Mouse (Mus musculus) liver, embryonic 13.5 days (tissue): ENCODE data around the gene Abcg2. TPM values are rescaled to one million over a fixed set of nuclear protein-coding genes. Genes with fewer than 3 reads are reported as not detected.
A peak's percentile ranks its signal among the peaks of the same experiment; 100 is the strongest.

Experiments used
- ATAC-seq: fragments of 200-750 bp; cut with Nextera tagmentation; 2 replicates; pipeline ENCODE4 v1.8.0; 2017; ENCODE audit warnings: low read depth, mild to moderate bottlenecking, moderate number of reproducible peaks, moderate library complexity
- DNase-seq: peaks from one replicate; pipeline ENCODE4 v3.0.0; 2022
- H3K27ac ChIP-seq: fragments of 300-500 bp; sonication (generic); 2 replicates; pipeline ENCODE4 v1.5.1; 2015; ENCODE audit warnings: moderate library complexity, mild to moderate bottlenecking, inconsistent platforms
- H3K27me3 ChIP-seq: fragments of 300-500 bp; sonication (generic); 2 replicates; pipeline ENCODE4 v1.6.1; 2015; ENCODE audit warnings: mild to moderate bottlenecking, inconsistent platforms
- H3K36me3 ChIP-seq: fragments of 300-500 bp; sonication (generic); 2 replicates; pipeline ENCODE4 v1.6.1; 2015; ENCODE audit warnings: mild to moderate bottlenecking, inconsistent platforms
- H3K4me1 ChIP-seq: fragments of 300-500 bp; sonication (generic); replicated peaks from 2 replicates; pipeline ENCODE4 v1.6.1; 2015; ENCODE audit warnings: inconsistent platforms
- H3K4me2 ChIP-seq: fragments of 300-500 bp; sonication (generic); 2 replicates; pipeline ENCODE4 v1.6.1; 2015; ENCODE audit warnings: inconsistent platforms, mild to moderate bottlenecking, moderate library complexity
- H3K4me3 ChIP-seq: fragments of 300-500 bp; sonication (generic); replicated peaks from 2 replicates; pipeline ENCODE4 v1.5.1; 2015; ENCODE audit warnings: mild to moderate bottlenecking, inconsistent platforms
- H3K9ac ChIP-seq: fragments of 300-500 bp; sonication (generic); 2 replicates; pipeline ENCODE4 v1.6.1; 2015; ENCODE audit warnings: mild to moderate bottlenecking, inconsistent platforms
- H3K9me3 ChIP-seq: fragments of 300-500 bp; sonication (generic); replicated peaks from 2 replicates; pipeline ENCODE4 v1.6.1; 2016; ENCODE audit warnings: inconsistent platforms
- WGBS: fragments of 180-500 bp; shearing (Covaris S2); methylation state at CpG from one replicate; pipeline ENCODE4 v1.1.7; 2015; ENCODE audit not compliant: insufficient replicate concordance; 5-methylcytosine and 5-hydroxymethylcytosine counted together
- polyA plus RNA-seq: library from polyadenylated mRNA; unstranded; fragments of >200 nt; fragmentation: Nextera tagmentation; extraction: Ambion mirVana; gene quantifications from 2 replicates; pipeline ENCODE4 v1.2.1, GENCODE M21; 2015

The Abcg2 gene
- polyA plus RNA-seq, 1 experiment from 2014 or later: 201 TPM

DNA sequence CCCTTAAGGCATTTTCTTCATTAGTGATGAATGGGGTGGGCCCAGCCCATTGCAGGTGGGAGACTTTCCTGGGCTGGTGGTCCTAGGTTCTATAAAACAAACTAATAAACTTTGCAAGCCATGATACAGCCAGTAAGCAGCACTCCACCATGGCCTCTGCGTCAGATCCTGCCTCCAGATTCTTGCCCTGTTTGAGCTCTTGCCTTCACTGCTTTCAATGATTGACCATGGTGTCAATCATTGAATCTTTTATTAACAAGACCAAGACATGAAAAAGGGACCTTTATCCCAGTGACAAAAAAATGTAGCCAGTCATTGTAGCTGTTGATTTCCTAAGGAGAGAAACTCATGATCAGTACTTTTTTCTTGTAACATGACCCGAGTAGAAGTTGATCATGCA is 55.1 kb downstream of the Abcg2 start:
- Histone ChIP-seq H3K4me1 (peaks cover 54% of the 10 kb centered on the region), H3K4me3 (peak overlapping the region; percentile 83), H3K36me3 (no peaks in the 10 kb centered on the region), H3K9me3 (no peaks in the 10 kb centered on the region), H3K27me3 (no peaks in the 10 kb centered on the region), H3K9ac (peak overlapping the region; percentile 94; the same call in 1 of the 2 replicates), H3K4me2 (peak overlapping the region; percentile 72), H3K27ac (peak overlapping the region; percentile 97)
- ATAC-seq: no peak
- WGBS: 81% methylated on average over 2 of the region's 2 CpGs
- DNase-seq: no peak

DNA sequence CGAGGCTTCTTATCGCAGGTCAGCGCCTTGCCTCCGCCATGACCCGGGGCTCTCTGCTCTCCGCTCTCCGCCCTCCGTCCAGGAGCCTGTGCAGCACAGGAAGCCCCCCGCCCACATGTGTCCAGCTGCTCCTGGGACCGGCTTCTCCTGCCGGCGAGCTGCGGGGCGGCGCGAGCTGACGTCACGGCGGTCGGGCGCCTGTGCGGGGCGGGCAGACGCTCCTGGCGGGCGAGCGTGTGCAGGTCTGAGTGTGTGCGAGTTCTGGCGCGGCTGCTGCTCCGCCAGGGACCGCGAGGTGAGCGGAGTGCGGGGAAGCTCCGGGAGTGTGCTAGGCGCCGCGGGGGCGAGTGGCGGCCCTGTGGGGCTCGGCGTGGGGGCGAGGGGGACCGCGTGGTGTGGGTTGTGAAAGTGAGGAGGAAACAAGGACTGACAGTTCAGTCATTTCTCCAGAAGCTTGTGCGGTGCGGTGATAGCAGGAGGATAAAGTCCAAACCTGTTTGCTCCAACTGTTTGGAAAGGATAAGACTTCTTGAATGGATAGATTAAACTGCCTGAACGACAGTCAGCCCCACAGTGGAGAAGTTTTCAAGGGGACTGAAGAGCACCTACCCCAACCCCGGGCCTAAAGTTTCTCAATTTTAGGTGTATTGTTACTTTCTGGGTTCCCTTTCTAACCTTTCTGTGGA is 56.2 kb downstream of the Abcg2 start:
- Histone ChIP-seq H3K9me3 (no peaks in the 10 kb centered on the region), H3K27me3 (no peaks in the 10 kb centered on the region), H3K9ac (peak overlapping the region; percentile 94), H3K4me3 (peak overlapping the region; percentile 83), H3K36me3 (peaks cover 1% of the 10 kb centered on the region; the same call in 1 of the 2 replicates), H3K27ac (peak overlapping the region; percentile 97), H3K4me1 (peaks cover 60% of the 10 kb centered on the region), H3K4me2 (peak overlapping the region; percentile 72)
- under 1% methylated on average over 50 of the region's 50 CpGs for WGBS
- DNase-seq: peak; percentile 81
- peak; percentile 80 for ATAC-seq

DNA sequence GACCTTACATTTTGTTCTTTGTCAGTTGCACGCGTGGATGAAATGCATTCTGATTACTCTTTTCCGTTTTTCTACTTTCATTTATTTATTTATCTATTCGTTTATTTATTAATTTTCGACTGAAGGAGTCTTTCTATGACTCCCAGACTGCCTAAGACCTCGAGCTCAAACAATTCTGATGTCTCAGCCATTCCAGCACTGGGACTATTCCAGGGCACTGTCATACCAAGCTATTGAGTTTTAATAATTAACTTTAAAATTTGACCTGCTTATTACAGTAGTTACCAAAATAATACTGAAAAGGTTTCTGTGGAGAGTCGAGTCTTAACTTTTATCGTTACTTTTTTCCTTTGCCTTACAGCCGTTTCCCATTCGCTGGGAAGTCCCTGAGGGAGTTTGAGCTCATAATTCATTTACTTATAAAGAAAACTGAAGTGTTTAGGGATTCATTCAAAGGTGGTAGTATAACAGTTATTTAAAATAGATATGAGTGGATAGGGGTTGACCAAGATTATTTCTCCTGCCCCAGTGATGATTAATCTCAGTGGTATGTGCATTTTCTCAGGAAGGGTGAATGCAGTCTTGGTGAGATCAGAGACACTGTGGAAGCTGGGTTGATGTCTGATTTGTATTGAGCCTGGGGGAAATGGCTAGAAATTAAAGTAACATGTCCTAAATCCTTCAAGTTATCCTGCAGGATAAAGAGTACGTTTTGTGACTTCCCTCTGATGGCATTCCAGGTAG is 56.9 kb downstream of the Abcg2 start:
- Histone ChIP-seq H3K36me3 (peaks cover 5% of the 10 kb centered on the region; the same call in 1 of the 2 replicates), H3K27me3 (no peaks in the 10 kb centered on the region), H3K9ac (peak overlapping the region; percentile 94), H3K9me3 (no peaks in the 10 kb centered on the region), H3K4me3 (peak overlapping the region; percentile 83), H3K27ac (peak overlapping the region; percentile 97), H3K4me1 (peaks cover 67% of the 10 kb centered on the region), H3K4me2 (peak overlapping the region; percentile 72)
- DNase-seq (no peak), ATAC-seq (no peak)
- 17% methylated on average over 11 of the region's 11 CpGs for WGBS

DNA sequence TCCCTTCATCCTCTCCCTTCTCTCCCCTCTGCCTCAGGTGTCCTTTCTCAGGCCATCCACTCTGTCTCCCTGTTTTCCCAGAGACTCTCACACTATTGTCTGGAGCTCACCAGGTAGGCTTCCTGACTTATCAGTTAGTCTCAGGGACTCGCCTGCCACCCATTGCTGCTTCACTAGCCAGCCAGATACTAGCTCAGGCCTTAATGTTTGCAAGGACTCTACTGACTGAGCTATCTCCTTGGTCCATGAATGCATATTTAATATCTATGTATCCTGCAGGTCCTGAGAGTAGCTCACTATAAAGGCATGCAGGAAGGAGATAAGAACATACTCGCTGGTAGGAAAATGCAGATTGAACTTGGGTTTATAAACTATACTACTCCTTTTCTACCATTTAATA is 57.9 kb downstream of the Abcg2 start:
- peak overlapping the region; percentile 94 for H3K9ac ChIP-seq
- DNase-seq: peak; percentile 81
- H3K4me2 ChIP-seq: peak overlapping the region; percentile 72
- H3K4me3 ChIP-seq: peak overlapping the region; percentile 83
- peak; percentile 89 for ATAC-seq
- peak overlapping the region; percentile 97 for H3K27ac ChIP-seq
- H3K36me3 ChIP-seq: peaks cover 5% of the 10 kb centered on the region; the same call in 1 of the 2 replicates
- H3K9me3 ChIP-seq: no peaks in the 10 kb centered on the region
- no peaks in the 10 kb centered on the region for H3K27me3 ChIP-seq
- WGBS: 10% methylated on average over 2 of the region's 2 CpGs
- peaks cover 76% of the 10 kb centered on the region for H3K4me1 ChIP-seq

DNA sequence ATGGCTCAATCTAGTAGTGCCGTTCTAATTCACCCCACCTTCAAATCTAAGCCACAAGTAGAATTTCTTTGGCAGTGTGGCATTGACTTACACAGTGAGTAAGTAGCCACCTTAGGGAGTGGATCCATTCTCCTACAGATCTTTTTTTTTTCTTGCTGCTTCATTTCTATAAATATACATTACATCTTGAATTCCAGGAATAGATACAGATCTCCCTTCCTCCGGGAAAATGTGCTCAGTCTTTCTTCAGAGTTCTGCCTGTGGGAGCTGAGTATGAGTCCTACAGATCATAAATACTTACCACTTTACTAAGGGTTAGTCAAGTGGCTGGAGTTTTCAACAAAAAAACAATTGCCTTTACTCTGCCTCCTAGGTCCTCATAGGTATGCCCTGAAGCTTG is 60.3 kb downstream of the Abcg2 start:
- H3K4me3 ChIP-seq: peak overlapping the region; percentile 83
- H3K9ac ChIP-seq: peak overlapping the region; percentile 94
- peaks cover 5% of the 10 kb centered on the region; the same call in 1 of the 2 replicates for H3K36me3 ChIP-seq
- H3K4me1 ChIP-seq: peaks cover 76% of the 10 kb centered on the region
- no peaks in the 10 kb centered on the region for H3K27me3 ChIP-seq
- 38% methylated on average over 2 of the region's 2 CpGs for WGBS
- no peak for ATAC-seq
- peak overlapping the region; percentile 80 for H3K27ac ChIP-seq
- no peak for DNase-seq
- no peaks in the 10 kb centered on the region for H3K9me3 ChIP-seq
- peak overlapping the region; percentile 72 for H3K4me2 ChIP-seq

DNA sequence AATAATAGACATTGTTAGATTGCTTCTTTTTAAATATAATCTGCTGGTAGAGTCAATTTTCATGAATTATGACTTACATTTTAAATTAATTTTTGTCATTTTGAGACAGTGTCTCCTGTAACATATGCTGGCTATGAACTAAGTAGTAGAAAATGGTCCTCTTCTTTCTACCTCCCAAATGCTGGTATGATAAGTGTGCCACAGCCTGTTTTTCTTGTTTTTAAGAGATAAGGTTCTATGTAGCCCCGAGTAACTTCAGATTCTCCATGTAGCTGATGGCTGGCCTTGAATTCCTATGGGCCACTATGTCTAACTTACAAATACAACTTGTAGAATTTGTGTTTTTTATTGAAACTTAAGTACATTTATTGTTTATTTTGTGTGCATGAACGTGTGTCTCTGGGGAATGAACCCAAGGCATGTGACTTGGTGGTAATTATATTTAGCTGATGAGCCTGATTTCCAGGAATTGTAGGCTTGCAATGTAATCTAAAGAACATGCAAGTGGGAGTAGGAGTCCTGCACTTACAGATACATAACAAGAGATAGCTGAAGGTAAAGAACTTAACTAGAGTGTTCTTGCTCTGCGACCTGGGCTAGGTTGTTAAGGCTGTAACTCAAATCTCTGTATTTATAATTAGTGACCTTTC is 63.9 kb downstream of the Abcg2 start:
- Histone ChIP-seq H3K27me3 (no peaks in the 10 kb centered on the region), H3K9ac (peak overlapping the region; percentile 50), H3K36me3 (peaks cover 37% of the 10 kb centered on the region), H3K4me3 (peak overlapping the region; percentile 43), H3K4me2 (peak overlapping the region; percentile 64), H3K27ac (peak overlapping the region; percentile 92), H3K4me1 (peaks cover 92% of the 10 kb centered on the region), H3K9me3 (no peaks in the 10 kb centered on the region)
- 12% methylated on average over 3 of the region's 3 CpGs for WGBS
- DNase-seq (peak; percentile 55), ATAC-seq (peak; percentile 90)

DNA sequence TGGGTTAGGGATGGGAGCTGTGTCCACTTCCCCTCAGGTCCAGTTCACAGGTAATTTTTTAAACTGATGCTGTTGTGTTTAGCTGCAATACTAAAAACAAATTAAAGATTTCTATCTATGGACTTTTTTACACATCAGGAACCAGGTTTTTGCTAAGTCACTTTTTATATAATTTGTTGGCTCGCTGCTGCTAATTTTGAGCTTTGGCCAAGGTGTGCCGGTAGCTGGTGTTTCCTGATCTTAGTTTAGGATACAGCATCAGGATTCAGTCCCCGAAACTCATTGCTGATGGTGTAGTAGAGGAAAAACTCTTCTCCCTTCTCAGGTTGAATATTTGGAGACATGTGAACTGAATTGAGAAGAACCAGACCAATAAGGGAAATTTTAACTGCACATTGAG is 65.8 kb downstream of the Abcg2 start:
- no peak overlapping the region for H3K4me3 ChIP-seq
- peaks cover 51% of the 10 kb centered on the region for H3K36me3 ChIP-seq
- peaks cover 82% of the 10 kb centered on the region for H3K4me1 ChIP-seq
- no peaks in the 10 kb centered on the region for H3K9me3 ChIP-seq
- H3K27ac ChIP-seq: peak overlapping the region; percentile 44
- H3K27me3 ChIP-seq: no peaks in the 10 kb centered on the region
- H3K9ac ChIP-seq: peak overlapping the region; percentile 27
- DNase-seq: no peak
- H3K4me2 ChIP-seq: peak overlapping the region; percentile 12
- 85% methylated on average over 3 of the region's 3 CpGs for WGBS
- ATAC-seq: no peak

DNA sequence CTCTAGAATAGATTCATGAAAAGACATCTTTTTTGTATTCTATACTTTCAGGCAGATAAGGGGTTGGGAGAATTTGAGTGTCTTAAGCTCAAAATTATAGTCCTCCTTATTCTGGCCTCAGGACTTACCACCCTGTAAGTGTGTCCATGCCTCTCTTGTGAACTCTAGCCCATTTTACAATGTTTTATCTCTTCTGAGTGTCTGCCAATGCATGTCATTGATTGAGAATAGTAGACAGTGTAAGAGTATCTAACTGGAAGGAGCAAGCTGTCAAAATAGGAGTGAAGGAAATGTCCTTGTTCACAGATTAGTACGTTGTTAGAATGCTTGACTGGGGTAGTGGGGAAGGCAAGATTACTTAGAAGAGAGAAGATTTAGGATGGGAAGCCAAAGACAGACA is 66.7 kb downstream of the Abcg2 start:
- WGBS: 15% methylated on average over 1 of the region's 1 CpGs
- ATAC-seq (no peak), DNase-seq (no peak)
- no peak overlapping the region for H3K4me3 ChIP-seq
- peak overlapping the region; percentile 27 for H3K9ac ChIP-seq
- H3K9me3 ChIP-seq: no peaks in the 10 kb centered on the region
- no peak overlapping the region for H3K4me2 ChIP-seq
- peak overlapping the region; percentile 44; the same call in 1 of the 2 replicates for H3K27ac ChIP-seq
- peaks cover 73% of the 10 kb centered on the region for H3K4me1 ChIP-seq
- H3K27me3 ChIP-seq: no peaks in the 10 kb centered on the region
- peaks cover 51% of the 10 kb centered on the region for H3K36me3 ChIP-seq

DNA sequence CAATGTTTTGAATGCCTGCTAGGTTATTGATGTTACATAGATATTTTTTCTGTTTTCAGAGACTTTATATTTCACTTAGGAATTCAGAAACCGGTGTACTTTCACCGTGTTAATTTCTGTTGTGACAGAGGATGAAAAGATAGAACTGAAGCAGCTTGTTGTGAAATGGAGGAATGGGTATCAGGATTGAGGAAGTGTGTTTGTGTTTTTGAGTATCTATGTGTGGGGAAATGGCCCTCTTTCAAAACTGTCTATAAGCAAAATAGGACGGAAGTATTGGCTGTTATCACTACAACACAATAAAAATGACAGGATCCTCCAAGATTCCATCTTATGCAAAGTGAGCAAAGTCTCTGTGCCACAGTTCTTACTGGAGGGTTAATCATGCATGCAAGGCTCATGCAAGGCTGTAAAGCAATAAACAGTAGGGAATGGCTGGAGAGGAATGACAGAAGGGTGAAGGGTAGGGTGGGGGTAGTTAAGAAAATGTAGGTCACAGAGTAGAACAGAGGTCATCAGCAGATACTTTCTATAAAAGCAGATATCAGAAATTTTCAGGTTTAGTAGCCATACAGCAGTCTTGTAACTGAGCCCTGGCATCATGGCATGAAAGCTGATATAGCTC is 76.7 kb downstream of the Abcg2 start:
- Histone ChIP-seq H3K4me3 (no peak overlapping the region), H3K27me3 (no peaks in the 10 kb centered on the region), H3K36me3 (peaks cover 74% of the 10 kb centered on the region), H3K9ac (no peak overlapping the region), H3K9me3 (no peaks in the 10 kb centered on the region), H3K4me1 (peaks cover 4% of the 10 kb centered on the region; the same call in 1 of the 2 replicates), H3K4me2 (no peak overlapping the region), H3K27ac (no peak overlapping the region)
- ATAC-seq: no peak
- 78% methylated on average over 3 of the region's 3 CpGs for WGBS
- DNase-seq: no peak

DNA sequence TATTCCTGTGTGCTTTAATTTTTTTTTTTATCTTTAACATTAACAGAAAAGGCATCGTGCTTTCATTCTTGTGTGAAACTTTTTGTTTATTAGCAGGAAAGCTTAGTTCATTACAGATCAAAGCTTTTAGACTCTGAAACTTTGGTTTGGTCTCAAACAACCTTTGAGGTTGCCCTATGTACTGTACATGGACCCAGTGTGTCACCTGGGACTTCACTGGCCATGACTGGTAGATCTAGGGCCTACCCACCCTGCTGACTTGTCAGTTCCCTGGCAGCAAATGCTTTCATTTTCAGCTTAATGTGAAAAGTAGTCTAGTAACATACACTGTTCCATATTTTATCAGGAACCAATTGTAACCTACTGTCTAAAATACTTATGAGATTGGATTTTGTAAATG is 93.5 kb downstream of the Abcg2 start:
- Histone ChIP-seq H3K9ac (no peak overlapping the region), H3K4me2 (no peak overlapping the region), H3K4me3 (no peak overlapping the region), H3K36me3 (peaks cover 88% of the 10 kb centered on the region), H3K4me1 (no peaks in the 10 kb centered on the region), H3K27ac (no peak overlapping the region), H3K27me3 (no peaks in the 10 kb centered on the region), H3K9me3 (no peaks in the 10 kb centered on the region)
- WGBS: 91% methylated on average over 1 of the region's 1 CpGs
- no peak for ATAC-seq
- no peak for DNase-seq

DNA sequence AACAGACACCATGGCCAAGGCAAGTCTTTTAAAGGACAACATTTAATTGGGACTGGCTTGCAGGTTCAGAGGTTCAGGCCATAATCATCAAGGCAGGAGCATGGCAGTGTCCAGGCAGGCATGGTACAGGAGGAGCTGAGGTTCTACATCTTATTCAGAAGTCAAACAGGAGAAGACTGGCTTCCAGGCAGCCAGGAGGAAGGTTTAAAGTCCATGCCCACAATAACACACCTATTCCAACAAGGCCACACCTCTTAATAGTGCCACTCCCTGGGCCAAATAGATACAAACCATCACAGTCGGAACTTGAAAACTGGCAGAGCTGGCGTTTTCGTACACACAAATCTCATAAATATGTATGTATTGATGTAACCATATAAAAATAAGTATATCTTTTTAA is 94.2 kb downstream of the Abcg2 start:
- no peak overlapping the region for H3K27ac ChIP-seq
- H3K27me3 ChIP-seq: no peaks in the 10 kb centered on the region
- ATAC-seq (no peak), DNase-seq (no peak)
- no peaks in the 10 kb centered on the region for H3K4me1 ChIP-seq
- H3K4me3 ChIP-seq: no peak overlapping the region
- no peak overlapping the region for H3K4me2 ChIP-seq
- no peaks in the 10 kb centered on the region for H3K9me3 ChIP-seq
- H3K36me3 ChIP-seq: peaks cover 87% of the 10 kb centered on the region
- 87% methylated on average over 3 of the region's 3 CpGs for WGBS
- no peak overlapping the region for H3K9ac ChIP-seq
